Mouse (Mus musculus) testis, adult 2 months (tissue): ENCODE data around the gene Adamts9.

Experiments used
- CTCF ChIP-seq: fragments of 200-500 bp; IDR thresholded peaks from 2 replicates; pipeline ENCODE4 v1.5.1; 2012; ENCODE audit warnings: low read depth, mild to moderate bottlenecking, inconsistent platforms, low read length, moderate library complexity; ENCODE audit not compliant: control insufficient read depth, insufficient read depth, insufficient replicate concordance
- POLR2A ChIP-seq: fragments of 200-500 bp; IDR thresholded peaks from 2 replicates; pipeline ENCODE4 v1.6.1; 2012; ENCODE audit warnings: low read depth, mild to moderate bottlenecking, inconsistent platforms, low read length, moderate library complexity; ENCODE audit not compliant: control insufficient read depth

DNA sequence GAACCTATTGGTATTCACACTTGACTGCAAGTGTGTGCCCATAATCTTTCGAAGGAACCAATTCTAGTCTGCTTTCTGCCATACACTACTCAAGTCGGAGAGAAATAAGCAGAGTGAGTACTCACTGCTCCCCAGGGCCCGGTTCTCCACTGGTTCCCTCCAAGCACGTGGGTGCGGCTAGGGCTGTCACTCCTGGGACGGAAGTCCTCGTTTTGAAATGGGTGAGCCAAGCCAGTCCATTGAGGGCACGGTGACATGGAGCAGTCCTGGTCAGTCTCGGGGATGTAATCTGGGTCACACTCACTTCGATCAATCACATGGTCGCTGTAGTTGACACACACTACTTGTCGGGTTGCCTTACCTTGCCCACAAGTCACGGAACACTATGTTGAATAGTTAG, 85.5 kb downstream of the Adamts9 start:
- TF ChIP-seq POLR2A (no peak), CTCF (no peak)
